Mouse (Mus musculus): ENCODE results near the gene Ift172.

DNA sequence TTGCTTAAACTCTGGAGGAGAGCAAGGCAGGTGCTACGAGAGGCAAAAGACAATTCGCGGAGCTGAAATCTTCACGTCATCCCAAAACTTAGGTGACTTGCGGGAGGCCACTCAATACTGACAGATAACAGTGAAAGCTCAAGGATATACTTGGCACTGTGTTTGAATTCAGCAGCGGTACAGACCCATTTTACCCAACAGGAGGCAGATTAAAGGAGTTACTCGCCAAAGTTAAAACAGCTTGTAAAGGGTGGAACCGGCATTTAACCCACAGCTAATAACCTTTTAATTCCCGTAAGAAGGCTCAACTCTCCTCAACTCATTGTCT is 409 bp upstream of the Ift172 start:
- TF ChIP-seq CTCF (IDR thresholded peaks at IDR 0.05), result peak; percentile 22; the same call in 1 of the 2 replicates
- no peak for TF ChIP-seq EP300 (IDR thresholded peaks at IDR 0.05)

All from lung, postnatal 0 days (tissue).